ENCODE assay signal across 23 mouse cellular contexts in the genomic region with DNA sequence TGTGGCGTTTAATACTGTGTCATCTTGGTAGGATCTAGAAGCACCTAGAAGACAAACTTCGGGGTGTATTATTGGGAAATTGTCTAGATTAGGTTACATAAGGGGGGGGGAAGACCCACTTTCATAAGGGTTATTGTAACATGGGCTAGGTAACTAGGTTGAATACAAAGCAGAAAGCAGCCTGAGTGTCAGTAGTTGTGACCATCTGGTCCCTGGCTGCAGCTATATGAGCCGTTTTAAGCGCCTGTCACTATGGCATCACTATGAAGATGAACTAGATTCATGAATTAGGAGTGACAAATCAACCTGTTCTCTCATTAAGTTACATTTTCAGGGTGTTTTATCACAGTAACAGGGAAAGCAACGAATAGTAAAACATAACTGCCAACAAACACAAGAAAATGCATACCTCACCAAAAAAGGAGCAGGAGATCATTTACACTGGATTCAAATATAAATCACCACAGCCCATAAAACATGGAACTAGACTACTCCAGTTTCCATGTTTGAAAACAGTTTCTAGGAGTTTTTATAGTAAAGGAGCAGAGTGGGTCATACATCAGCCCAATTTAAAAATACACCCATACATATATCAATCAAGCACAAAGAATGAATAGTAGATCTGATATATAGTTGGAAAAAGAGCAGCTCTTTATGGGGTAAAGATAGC.
"Had no signal": no experiment of that assay in that cellular context is flagged by ENCODE, and none has a peak within 500 bp of the region (broad histone marks: within the 10 kb centered on the region; RNA-seq: fewer than 3 reads in every experiment).

No protein-coding gene starts in this region.

- DNase-seq: forebrain, postnatal 0 days; gastrocnemius, postnatal 14 days; gastrocnemius, postnatal 36 days; heart, adult 18-20 months; heart, postnatal 14 days; heart, postnatal 36 days; kidney, adult 11 months; kidney, adult 8-10 months; kidney, postnatal 25 days; layer of hippocampus, adult 9-11 months; layer of hippocampus, postnatal 36 days; left cerebral cortex, postnatal 4 days had no signal

- H3K9ac ChIP-seq: forebrain, postnatal 0 days; heart, embryonic 13.5 days; heart, embryonic 15.5 days; hindbrain, embryonic 13.5 days; hindbrain, embryonic 15.5 days; limb, embryonic 13.5 days; limb, embryonic 15.5 days; liver, embryonic 12.5 days; liver, embryonic 14.5 days had no signal

- H3K36me3 ChIP-seq: heart, embryonic 10.5 days; heart, embryonic 13.5 days; heart, embryonic 15.5 days; hindbrain, embryonic 13.5 days; hindbrain, embryonic 15.5 days; limb, embryonic 13.5 days; limb, embryonic 15.5 days; liver, embryonic 12.5 days had no signal

- H3K27ac ChIP-seq: heart, embryonic 10.5 days; heart, embryonic 13.5 days; heart, embryonic 15.5 days; hindbrain, embryonic 13.5 days; hindbrain, embryonic 15.5 days; hindbrain, postnatal 0 days; limb, embryonic 13.5 days; limb, embryonic 15.5 days; liver, embryonic 12.5 days; liver, embryonic 14.5 days had no signal

- H3K9me3 ChIP-seq: heart, embryonic 10.5 days; heart, embryonic 13.5 days; heart, embryonic 15.5 days; hindbrain, embryonic 13.5 days; hindbrain, embryonic 15.5 days; limb, embryonic 13.5 days; limb, embryonic 15.5 days; liver, embryonic 12.5 days had no signal

- H3K27me3 ChIP-seq: heart, embryonic 13.5 days; heart, embryonic 15.5 days; hindbrain, embryonic 13.5 days; hindbrain, embryonic 15.5 days; limb, embryonic 13.5 days; limb, embryonic 15.5 days; liver, embryonic 12.5 days had no signal

- H3K4me1 ChIP-seq: heart, embryonic 10.5 days; heart, embryonic 13.5 days; heart, embryonic 15.5 days; hindbrain, embryonic 13.5 days; hindbrain, embryonic 15.5 days; limb, embryonic 13.5 days; limb, embryonic 15.5 days; liver, embryonic 12.5 days had no signal

- H3K4me2 ChIP-seq: heart, embryonic 13.5 days; heart, embryonic 15.5 days; hindbrain, embryonic 13.5 days; hindbrain, embryonic 15.5 days; limb, embryonic 13.5 days; limb, embryonic 15.5 days; liver, embryonic 12.5 days had no signal

- H3K4me3 ChIP-seq: heart, embryonic 10.5 days; heart, embryonic 13.5 days; heart, embryonic 15.5 days; hindbrain, embryonic 13.5 days; hindbrain, embryonic 15.5 days; limb, embryonic 13.5 days; limb, embryonic 15.5 days; liver, embryonic 12.5 days had no signal

- ATAC-seq: forebrain, postnatal 0 days; hindbrain, postnatal 0 days; intestine, embryonic 16.5 days; liver, embryonic 12.5 days had no signal
